Comparison of ENCODE assay signal across 10 mouse cellular contexts in genomic region chr4:117862823-117863222, GRCm38 (mm10). TPM values are rescaled to one million over a fixed set of nuclear protein-coding genes. Genes with fewer than 3 reads are reported as not detected.
A peak's percentile ranks its signal among the peaks of the same experiment; 100 is the strongest.
DNase-seq lines count a peak whose midpoint lies in the region; ATAC-seq lines count a peak whose summit lies in the region.
"Had no signal": no experiment of that assay in that cellular context is flagged by ENCODE, and none has a peak within 500 bp of the region (broad histone marks: within the 10 kb centered on the region; RNA-seq: fewer than 3 reads in every experiment).

No protein-coding gene starts in this region.

- H3K9me3 ChIP-seq in hindbrain, embryonic 11.5 days (ENCODE audit: control insufficient read depth, low read length), result no peaks in the 10 kb centered on the region
- no peaks in the 10 kb centered on the region for H3K9me3 ChIP-seq in hindbrain, embryonic 10.5 days

- H3K4me3 ChIP-seq in hindbrain, embryonic 11.5 days (ENCODE audit: low read depth, low read length), result no peak overlapping the region
- no peak overlapping the region for H3K4me3 ChIP-seq in hindbrain, embryonic 10.5 days
- H3K4me3 ChIP-seq: erythroblast, embryonic 14.5 days had no signal

- no peak overlapping the region for H3K27ac ChIP-seq in hindbrain, embryonic 11.5 days (ENCODE audit: low read depth, low read length)
- H3K27ac ChIP-seq in hindbrain, embryonic 10.5 days, result no peak overlapping the region

- no peak overlapping the region for H3K4me2 ChIP-seq in hindbrain, embryonic 11.5 days (replicated peaks; ENCODE audit: low read depth, low read length)

- DNase-seq in hindbrain, embryonic 11.5 days (ENCODE audit: low spot score), result no peak
- no peak for DNase-seq in hindbrain, embryonic 10.5 days (ENCODE audit: low spot score)
- peak; percentile 50 for DNase-seq in adrenal gland, postnatal 25 days
- DNase-seq in natural killer cell, adult 2 months (ENCODE audit: low spot score in 2 of 2), result no peak
- DNase-seq in c-Kit-positive CD71-positive TER-119-positive erythroid progenitor cells, embryonic 14.5 days (ENCODE audit: low spot score), result no peak
- no peak for DNase-seq in cerebellum, adult 18-20 months

- H3K9ac ChIP-seq in hindbrain, embryonic 11.5 days (ENCODE audit: low read depth, low read length), result no peak overlapping the region

- H3K36me3 ChIP-seq in hindbrain, embryonic 11.5 days (ENCODE audit: control insufficient read depth, insufficient read depth, low read length), result no peaks in the 10 kb centered on the region
- H3K36me3 ChIP-seq in hindbrain, embryonic 10.5 days, result no peaks in the 10 kb centered on the region

- ATAC-seq in hindbrain, embryonic 11.5 days (ENCODE audit: low FRiP score), result peak; percentile 51; the same call in 1 of the 2 replicates
- peak; percentile 45 for ATAC-seq in granulocyte monocyte progenitor cell, adult 5-6 weeks (replicated peaks; ENCODE audit: poor library complexity, severe bottlenecking)
- peak; percentile 40 for ATAC-seq in megakaryocyte progenitor cell, adult 5-6 weeks (replicated peaks; ENCODE audit: poor library complexity)
- ATAC-seq: Patski had no signal

- WGBS in hindbrain, embryonic 11.5 days, result 38% methylated on average over 4 of the region's 4 CpGs
- 44% methylated on average over 4 of the region's 4 CpGs for WGBS in hindbrain, embryonic 10.5 days

- H3K27me3 ChIP-seq in hindbrain, embryonic 11.5 days (ENCODE audit: control insufficient read depth, insufficient read depth, low read length), result no peaks in the 10 kb centered on the region; the same call in 1 of the 2 replicates
- H3K27me3 ChIP-seq in hindbrain, embryonic 10.5 days (ENCODE audit: insufficient read depth, poor library complexity, severe bottlenecking), result peaks cover 9% of the 10 kb centered on the region
- H3K27me3 ChIP-seq: Patski had no signal

- H3K4me1 ChIP-seq in hindbrain, embryonic 11.5 days (replicated peaks; ENCODE audit: control insufficient read depth, insufficient read depth, low read length), result no peaks in the 10 kb centered on the region
- peaks cover 32% of the 10 kb centered on the region for H3K4me1 ChIP-seq in hindbrain, embryonic 10.5 days (replicated peaks)

RNA-seq across cellular contexts. Expression of gene Ccdc24, which starts 9.5 kb away (rescaled TPM):
- 1.7 and 1.8 TPM in 2 replicates for polyA plus RNA-seq in hindbrain, embryonic 11.5 days (2014; fragmentation: Nextera tagmentation; extraction: Ambion mirVana)
- polyA plus RNA-seq in hindbrain, embryonic 10.5 days (2016; fragmentation: Nextera tagmentation; extraction: Ambion mirVana), result 2.0 and 2.4 TPM in 2 replicates
- 0.79 TPM in 1 of 2 replicates, not detected in the other for total RNA-seq in adrenal gland, postnatal 25 days (2021)
- total RNA-seq in granulocyte monocyte progenitor cell, adult 5-6 weeks (2014; fragmentation: Nextera tagmentation), result not detected in 2 replicates
- not detected in 2 replicates for total RNA-seq in granulocyte monocyte progenitor cell, adult 5-6 weeks (2017)
- total RNA-seq in megakaryocyte progenitor cell, adult 5-6 weeks (2015), result not detected in 2 replicates
- total RNA-seq in megakaryocyte progenitor cell, adult 5-6 weeks (2017), result not detected in 2 replicates

RNA-seq across cellular contexts. Expression of gene B4galt2, which starts 20.5 kb away (rescaled TPM):
- 27.3 and 27.9 TPM in 2 replicates for polyA plus RNA-seq in hindbrain, embryonic 11.5 days (2014; fragmentation: Nextera tagmentation; extraction: Ambion mirVana)
- polyA plus RNA-seq in hindbrain, embryonic 10.5 days (2016; fragmentation: Nextera tagmentation; extraction: Ambion mirVana), result 22.7 and 31.7 TPM in 2 replicates
- total RNA-seq in adrenal gland, postnatal 25 days (2021), result 12.6 and 18.6 TPM in 2 replicates
- 0.73 TPM in 1 of 2 replicates, not detected in the other for total RNA-seq in granulocyte monocyte progenitor cell, adult 5-6 weeks (2014; fragmentation: Nextera tagmentation)
- total RNA-seq in granulocyte monocyte progenitor cell, adult 5-6 weeks (2017), result 0.04 TPM in 1 of 2 replicates, not detected in the other
- 0.54 TPM in 2 replicates for total RNA-seq in megakaryocyte progenitor cell, adult 5-6 weeks (2015)
- total RNA-seq in megakaryocyte progenitor cell, adult 5-6 weeks (2017), result not detected in 2 replicates

RNA-seq across cellular contexts. Expression of gene Atp6v0b, which starts 24.3 kb away (rescaled TPM):
- 233 and 246 TPM in 2 replicates for polyA plus RNA-seq in hindbrain, embryonic 11.5 days (2014; fragmentation: Nextera tagmentation; extraction: Ambion mirVana)
- polyA plus RNA-seq in hindbrain, embryonic 10.5 days (2016; fragmentation: Nextera tagmentation; extraction: Ambion mirVana), result 208 and 263 TPM in 2 replicates
- 231 and 241 TPM in 2 replicates for total RNA-seq in adrenal gland, postnatal 25 days (2021)
- 253 and 300 TPM in 2 replicates for total RNA-seq in granulocyte monocyte progenitor cell, adult 5-6 weeks (2014; fragmentation: Nextera tagmentation)
- total RNA-seq in granulocyte monocyte progenitor cell, adult 5-6 weeks (2017), result 97.8 and 111 TPM in 2 replicates
- 308 and 311 TPM in 2 replicates for total RNA-seq in megakaryocyte progenitor cell, adult 5-6 weeks (2015)
- total RNA-seq in megakaryocyte progenitor cell, adult 5-6 weeks (2017), result 105 and 150 TPM in 2 replicates

RNA-seq across cellular contexts. Expression of gene Slc6a9, which starts 28.5 kb away (rescaled TPM):
- 6.2 and 7.1 TPM in 2 replicates for polyA plus RNA-seq in hindbrain, embryonic 11.5 days (2014; fragmentation: Nextera tagmentation; extraction: Ambion mirVana)
- polyA plus RNA-seq in hindbrain, embryonic 10.5 days (2016; fragmentation: Nextera tagmentation; extraction: Ambion mirVana), result 7.2 and 7.3 TPM in 2 replicates
- 17.2 and 18.3 TPM in 2 replicates for total RNA-seq in adrenal gland, postnatal 25 days (2021)
- total RNA-seq in granulocyte monocyte progenitor cell, adult 5-6 weeks (2014; fragmentation: Nextera tagmentation), result not detected in 2 replicates
- not detected in 2 replicates for total RNA-seq in granulocyte monocyte progenitor cell, adult 5-6 weeks (2017)
- 0.05 TPM in 1 of 2 replicates, not detected in the other for total RNA-seq in megakaryocyte progenitor cell, adult 5-6 weeks (2015)
- total RNA-seq in megakaryocyte progenitor cell, adult 5-6 weeks (2017), result 0.21 and 2.6 TPM in 2 replicates

RNA-seq across cellular contexts. Expression of gene Dph2, which starts 29.0 kb away (rescaled TPM):
- 21.0 and 26.8 TPM in 2 replicates for polyA plus RNA-seq in hindbrain, embryonic 11.5 days (2014; fragmentation: Nextera tagmentation; extraction: Ambion mirVana)
- 27.1 and 27.5 TPM in 2 replicates for polyA plus RNA-seq in hindbrain, embryonic 10.5 days (2016; fragmentation: Nextera tagmentation; extraction: Ambion mirVana)
- 10.6 and 14.2 TPM in 2 replicates for total RNA-seq in adrenal gland, postnatal 25 days (2021)
- 13.3 and 15.6 TPM in 2 replicates for total RNA-seq in granulocyte monocyte progenitor cell, adult 5-6 weeks (2014; fragmentation: Nextera tagmentation)
- 8.9 and 9.6 TPM in 2 replicates for total RNA-seq in granulocyte monocyte progenitor cell, adult 5-6 weeks (2017)
- total RNA-seq in megakaryocyte progenitor cell, adult 5-6 weeks (2015), result 9.5 and 13.0 TPM in 2 replicates
- 8.3 and 10.3 TPM in 2 replicates for total RNA-seq in megakaryocyte progenitor cell, adult 5-6 weeks (2017)
